Mouse (Mus musculus): ENCODE results near the gene Neb.

DNA sequence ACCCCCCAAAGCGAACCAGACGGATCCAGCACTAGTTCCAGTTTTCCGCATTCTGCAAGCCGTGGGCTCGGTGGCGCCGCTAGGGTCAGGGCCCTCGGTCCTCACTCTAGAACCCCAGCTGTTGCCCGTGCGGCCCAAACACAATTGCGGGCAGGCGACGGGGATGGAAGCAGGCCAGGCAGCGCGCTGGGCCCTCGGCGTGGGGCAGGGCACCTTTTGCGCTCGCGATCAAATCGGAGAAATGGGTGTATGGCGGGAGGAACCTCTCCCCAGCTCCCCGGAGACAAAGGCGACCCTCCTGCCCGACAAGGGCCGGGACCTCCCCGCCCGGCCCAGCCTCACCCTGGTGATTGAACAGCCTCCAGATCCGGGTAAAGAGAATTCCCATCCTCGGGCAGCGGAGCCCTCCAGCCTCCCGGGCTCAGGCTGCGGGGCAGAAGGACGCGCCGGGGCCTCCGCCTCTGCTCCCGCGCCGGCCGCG is 46.0 kb upstream of the Neb start:
- no peak for TF ChIP-seq POLR2A (IDR thresholded peaks at IDR 0.05; ENCODE audit: insufficient read depth, low read depth, low read length)
- TF ChIP-seq CTCF (IDR thresholded peaks at IDR 0.05; ENCODE audit: insufficient read depth, low read depth, low read length): no peak
